Mouse (Mus musculus) midbrain, embryonic 14.5 days (tissue): ENCODE results near the gene Mgme1. TPM values are rescaled to one million over a fixed set of nuclear protein-coding genes. Genes with fewer than 3 reads are reported as not detected.

Source experiments
- ATAC-seq: fragments of 200-750 bp; cut with Nextera tagmentation; 2 replicates; pipeline ENCODE4 v1.8.0; 2017; ENCODE audit warnings: moderate number of reproducible peaks, moderate library complexity; ENCODE audit not compliant: low FRiP score, low TSS enrichment
- DNase-seq: peaks from one replicate; pipeline ENCODE4 v3.0.0-alpha.2; 2015
- H3K27ac ChIP-seq: fragments of 300-500 bp; sonication (generic); replicated peaks from 2 replicates; pipeline ENCODE4 v1.5.1; 2014; ENCODE audit warnings: mild to moderate bottlenecking, low read depth, low read length, moderate library complexity
- H3K27me3 ChIP-seq: fragments of 300-500 bp; sonication (generic); 2 replicates; pipeline ENCODE4 v1.6.1; 2014; ENCODE audit warnings: low read length, control low read depth, mixed read lengths; ENCODE audit not compliant: control insufficient read depth, insufficient read depth
- H3K36me3 ChIP-seq: fragments of 300-500 bp; sonication (generic); 2 replicates; pipeline ENCODE4 v1.6.1; 2014; ENCODE audit warnings: low read length, control low read depth; ENCODE audit not compliant: control insufficient read depth, insufficient read depth
- H3K4me1 ChIP-seq: fragments of 300-500 bp; sonication (generic); 2 replicates; pipeline ENCODE4 v1.6.1; 2014; ENCODE audit warnings: mild to moderate bottlenecking, antibody characterized with exemption, low read length, control low read depth; ENCODE audit not compliant: control insufficient read depth, insufficient read depth
- H3K4me2 ChIP-seq: fragments of 300-500 bp; sonication (generic); 2 replicates; pipeline ENCODE4 v1.6.1; 2014; ENCODE audit warnings: mild to moderate bottlenecking, low read length, moderate library complexity
- H3K4me3 ChIP-seq: fragments of 300-500 bp; sonication (generic); replicated peaks from 2 replicates; pipeline ENCODE4 v1.5.1; 2014; ENCODE audit warnings: low read depth, low read length
- H3K9ac ChIP-seq: fragments of 300-500 bp; sonication (generic); replicated peaks from 2 replicates; pipeline ENCODE4 v1.6.1; 2014; ENCODE audit warnings: mild to moderate bottlenecking, low read length, moderate library complexity
- H3K9me3 ChIP-seq: fragments of 300-500 bp; sonication (generic); 2 replicates; pipeline ENCODE4 v1.6.1; 2016; ENCODE audit warnings: low read length, control low read depth, mixed read lengths; ENCODE audit not compliant: control insufficient read depth
- WGBS: fragments of 180-500 bp; shearing (Covaris S2); extraction: QIAGEN DNeasy Blood & Tissue Kit; methylation state at CpG from one replicate; pipeline ENCODE4 v1.1.7; 2014; 5-methylcytosine and 5-hydroxymethylcytosine counted together
- polyA plus RNA-seq: library from polyadenylated mRNA; unstranded; fragments of >200 nt; fragmentation: Nextera tagmentation; extraction: Ambion mirVana; gene quantifications from 2 replicates; pipeline ENCODE4 v1.2.1, GENCODE M21; 2014

Mgme1 gene
- polyA plus RNA-seq, result 7.6 and 11.1 TPM in 2 replicates

DNA sequence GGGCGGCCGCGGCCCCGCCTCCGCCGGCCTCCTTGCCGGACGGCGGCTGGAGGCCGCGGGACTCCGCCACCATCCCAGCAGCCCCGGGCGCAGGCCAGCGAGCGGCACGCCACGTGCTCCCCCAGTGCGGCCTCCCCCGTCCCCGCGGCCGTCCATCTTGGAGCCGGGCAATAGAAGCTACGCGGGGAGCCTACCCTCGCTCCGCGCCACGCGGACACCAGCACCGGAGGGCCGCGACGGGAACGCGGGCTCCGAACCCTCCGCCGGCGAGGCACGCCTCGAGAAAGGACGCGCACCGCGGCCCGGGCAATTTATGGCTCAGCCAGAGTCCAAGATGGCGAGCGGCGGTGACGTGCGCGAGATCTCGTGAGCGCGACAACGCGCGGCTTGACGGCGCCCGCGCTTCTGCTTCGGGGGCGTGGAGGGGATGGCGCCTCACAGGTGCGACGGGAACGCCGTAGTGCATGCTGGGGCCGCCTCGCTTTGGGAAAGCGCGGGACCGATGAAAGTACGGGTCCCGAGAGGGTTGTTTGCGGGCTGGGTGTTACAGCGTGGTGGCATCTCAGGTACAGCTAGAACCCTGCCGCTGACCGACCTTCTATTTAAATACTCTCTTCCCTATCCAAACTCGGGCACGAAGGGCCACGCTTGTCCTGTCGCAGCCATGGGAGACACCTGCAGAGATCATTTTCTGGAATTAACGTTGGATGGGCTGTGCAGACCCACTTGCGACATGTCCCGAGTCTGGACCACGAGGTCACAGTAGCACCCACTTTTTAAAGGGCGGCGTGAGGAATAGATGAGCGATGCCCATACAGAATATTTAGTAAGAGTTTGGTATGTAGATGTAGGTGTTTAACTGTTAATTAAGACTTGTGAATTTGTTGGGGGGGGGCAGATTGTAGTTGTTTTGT lies at the start of gene Mgme1, which contains the start of gene Snx5:
Mgme1 (plus strand) TSS at position 157 of the 914 bp plus-strand sequence.
Snx5 (minus strand) TSS at position 400 of the 914 bp plus-strand sequence.
- Histone ChIP-seq H3K4me1 (peaks cover 27% of the 10 kb centered on the region), H3K9me3 (no peaks in the 10 kb centered on the region), H3K27ac (peak within 1 kb of the TSS; percentile 92), H3K27me3 (no peaks in the 10 kb centered on the region), H3K4me3 (peak within 1 kb of the TSS; percentile 84), H3K4me2 (peak within 1 kb of the TSS; percentile 69), H3K9ac (peak within 1 kb of the TSS; percentile 90), H3K36me3 (no peaks in the 10 kb centered on the region)
- DNase-seq, result peak; percentile 97
- under 1% methylated on average over 92 of the region's 93 CpGs for WGBS
- ATAC-seq, result peak; percentile 97

GRCm38 (mm10) chr2:144224351-144224750 lies 46.1 kb upstream of the Mgme1 start:
- no peak overlapping the region for H3K4me3 ChIP-seq
- no peaks in the 10 kb centered on the region for H3K27me3 ChIP-seq
- H3K4me2 ChIP-seq, result no peak overlapping the region
- H3K4me1 ChIP-seq, result no peaks in the 10 kb centered on the region
- no peaks in the 10 kb centered on the region for H3K36me3 ChIP-seq
- H3K27ac ChIP-seq, result no peak overlapping the region
- ATAC-seq (no peak), DNase-seq (no peak)
- no peak overlapping the region for H3K9ac ChIP-seq
- 65% methylated on average over 12 of the region's 12 CpGs for WGBS
- H3K9me3 ChIP-seq, result no peaks in the 10 kb centered on the region

- Histone ChIP-seq H3K4me3 (no peak overlapping the region), H3K4me2 (no peak overlapping the region), H3K27me3 (no peaks in the 10 kb centered on the region), H3K9me3 (no peaks in the 10 kb centered on the region), H3K9ac (no peak overlapping the region), H3K36me3 (no peaks in the 10 kb centered on the region), H3K4me1 (no peaks in the 10 kb centered on the region), H3K27ac (no peak overlapping the region)
- no peak for ATAC-seq
- no peak for DNase-seq
- WGBS, result 83% methylated on average over 12 of the region's 12 CpGs
These were observed 43.4 kb upstream of the Mgme1 start for GRCm38 (mm10) chr2:144226906-144227586.

DNA sequence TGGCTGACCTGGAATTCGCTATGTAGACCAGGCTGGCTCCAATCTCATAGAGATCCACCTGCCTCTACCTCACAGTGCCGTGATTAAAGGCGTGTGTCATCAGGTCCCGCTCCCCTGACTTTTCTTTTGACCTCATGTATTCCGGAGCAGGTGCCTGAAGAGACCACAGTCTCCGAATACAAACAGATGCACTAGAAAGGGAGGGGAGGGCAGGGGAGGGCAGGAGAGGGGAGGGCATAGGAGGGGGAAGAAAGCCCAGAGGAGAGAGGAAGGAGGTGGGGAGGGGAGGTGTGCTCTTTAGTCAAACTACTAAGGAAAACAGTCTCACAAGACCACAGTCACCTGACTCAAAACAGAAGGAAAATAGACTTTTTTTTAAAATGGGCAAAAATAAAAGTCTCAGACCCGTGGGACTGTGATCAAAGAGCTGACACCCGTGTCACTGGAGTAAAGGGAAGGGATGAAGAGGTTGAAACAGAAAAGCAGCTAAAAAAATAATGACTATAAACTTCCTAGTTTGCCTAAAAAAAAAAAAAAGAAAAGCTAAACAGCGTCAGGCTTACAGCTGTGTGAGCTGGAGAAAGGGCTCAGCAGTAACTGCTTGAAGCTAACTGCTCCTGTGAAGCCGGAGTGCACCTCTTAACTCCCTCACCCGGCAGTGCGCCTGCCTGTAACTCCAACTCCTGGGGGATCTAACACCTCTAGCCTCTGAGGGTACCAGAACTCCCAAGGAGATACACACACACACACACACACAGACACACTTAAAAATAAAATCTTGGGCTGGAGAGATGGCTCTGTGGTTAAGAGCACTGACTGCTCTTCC lies 41.7 kb upstream of the Mgme1 start:
- H3K4me1 ChIP-seq, result no peaks in the 10 kb centered on the region
- no peak overlapping the region for H3K27ac ChIP-seq
- DNase-seq (no peak), ATAC-seq (no peak)
- no peaks in the 10 kb centered on the region for H3K9me3 ChIP-seq
- no peaks in the 10 kb centered on the region for H3K36me3 ChIP-seq
- 79% methylated on average over 12 of the region's 12 CpGs for WGBS
- no peak overlapping the region for H3K4me3 ChIP-seq
- no peaks in the 10 kb centered on the region for H3K27me3 ChIP-seq
- no peak overlapping the region for H3K4me2 ChIP-seq
- no peak overlapping the region for H3K9ac ChIP-seq

DNA sequence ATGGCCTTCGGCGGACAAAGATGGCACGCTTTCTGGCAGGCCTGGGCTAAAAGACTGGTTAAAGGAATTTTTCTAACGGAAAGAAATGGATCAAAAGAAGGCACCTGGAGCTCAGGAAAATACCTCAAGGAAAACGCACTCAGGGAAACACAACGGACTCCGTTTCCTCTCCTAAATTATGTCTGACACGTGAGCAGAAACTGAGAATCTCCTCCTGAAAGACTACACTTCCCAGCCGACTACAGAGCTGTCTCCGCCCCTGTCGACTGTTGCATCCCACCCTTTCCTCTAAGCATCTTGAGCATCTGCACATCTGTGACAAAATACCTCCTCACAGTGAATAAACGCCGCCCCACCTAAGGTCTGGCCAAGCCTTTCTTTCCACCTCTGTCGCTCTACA lies 40.8 kb upstream of the Mgme1 start:
- Histone ChIP-seq H3K4me3 (no peak overlapping the region), H3K9ac (no peak overlapping the region), H3K4me1 (no peaks in the 10 kb centered on the region), H3K27me3 (no peaks in the 10 kb centered on the region), H3K9me3 (no peaks in the 10 kb centered on the region), H3K27ac (no peak overlapping the region), H3K4me2 (no peak overlapping the region), H3K36me3 (no peaks in the 10 kb centered on the region)
- ATAC-seq, result no peak
- DNase-seq, result no peak
- WGBS, result 92% methylated on average over 14 of the region's 14 CpGs

DNA sequence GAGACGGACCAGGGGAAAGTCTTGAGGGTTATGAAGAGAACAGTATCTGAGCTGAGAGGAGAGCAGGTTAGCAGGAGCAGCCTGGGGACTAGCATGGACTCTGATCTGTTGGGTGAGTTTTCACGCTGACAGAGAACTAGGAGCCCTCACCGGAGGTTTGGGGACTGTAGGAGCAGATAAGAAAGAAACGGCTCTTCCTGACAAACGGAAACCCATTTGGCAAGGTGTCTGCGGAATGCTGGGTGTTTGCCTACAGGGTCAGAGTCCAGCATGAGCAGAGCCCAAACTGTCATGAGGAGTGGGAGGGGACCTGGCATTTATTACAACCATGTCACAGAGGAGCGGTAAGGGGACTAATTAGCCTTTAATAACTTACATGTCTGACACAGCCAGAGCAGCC lies 40.0 kb upstream of the Mgme1 start:
- DNase-seq, result no peak
- WGBS, result 86% methylated on average over 7 of the region's 7 CpGs
- H3K9me3 ChIP-seq, result no peaks in the 10 kb centered on the region
- H3K27ac ChIP-seq, result no peak overlapping the region
- no peaks in the 10 kb centered on the region for H3K4me1 ChIP-seq
- no peak for ATAC-seq
- no peak overlapping the region for H3K9ac ChIP-seq
- H3K36me3 ChIP-seq, result no peaks in the 10 kb centered on the region
- no peaks in the 10 kb centered on the region for H3K27me3 ChIP-seq
- H3K4me3 ChIP-seq, result no peak overlapping the region
- H3K4me2 ChIP-seq, result no peak overlapping the region

DNA sequence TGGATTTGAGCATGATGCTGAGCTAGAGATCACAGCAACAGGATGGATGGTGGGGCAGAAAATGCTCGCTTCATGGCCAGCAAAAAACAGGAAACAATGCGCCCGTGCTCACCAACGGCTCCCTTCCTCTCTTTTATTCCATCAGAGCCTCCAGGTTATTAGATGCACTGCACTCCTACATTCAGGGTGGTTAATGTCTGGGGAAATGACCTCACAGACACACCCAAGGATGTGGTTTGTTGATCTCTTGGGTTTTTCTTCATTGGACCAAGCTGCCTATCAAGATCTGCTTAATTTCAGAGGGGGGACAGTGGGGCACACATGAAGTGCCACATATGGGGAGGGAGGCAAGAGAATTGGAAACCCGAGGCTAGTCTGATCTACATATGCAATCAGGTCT lies 39.3 kb upstream of the Mgme1 start:
- Histone ChIP-seq H3K27me3 (no peaks in the 10 kb centered on the region), H3K9ac (no peak overlapping the region), H3K4me1 (no peaks in the 10 kb centered on the region), H3K27ac (no peak overlapping the region), H3K36me3 (no peaks in the 10 kb centered on the region), H3K4me2 (no peak overlapping the region), H3K4me3 (no peak overlapping the region), H3K9me3 (no peaks in the 10 kb centered on the region)
- WGBS, result 80% methylated on average over 5 of the region's 5 CpGs
- ATAC-seq (no peak), DNase-seq (no peak)

GRCm38 (mm10) chr2:144233534-144233933 lies 36.9 kb upstream of the Mgme1 start:
- Histone ChIP-seq H3K36me3 (no peaks in the 10 kb centered on the region), H3K9ac (no peak overlapping the region), H3K27me3 (no peaks in the 10 kb centered on the region), H3K27ac (no peak overlapping the region), H3K9me3 (no peaks in the 10 kb centered on the region), H3K4me1 (no peaks in the 10 kb centered on the region), H3K4me3 (no peak overlapping the region), H3K4me2 (no peak overlapping the region)
- DNase-seq (no peak), ATAC-seq (no peak)
- WGBS, result 58% methylated on average over 3 of the region's 3 CpGs
